Mouse (Mus musculus) hindbrain, embryonic 13.5 days (tissue): ENCODE measurements around the gene Kif6. TPM values are rescaled to one million over a fixed set of nuclear protein-coding genes. Genes with fewer than 3 reads are reported as not detected.

Experiments
- ATAC-seq: fragments of 200-750 bp; cut with Nextera tagmentation; 2 replicates; pipeline ENCODE4 v1.8.0; 2017; ENCODE audit warnings: moderate TSS enrichment; ENCODE audit not compliant: low FRiP score
- H3K27ac ChIP-seq: fragments of 300-500 bp; sonication (generic); 2 replicates; pipeline ENCODE4 v1.5.1; 2015; ENCODE audit warnings: inconsistent platforms, mild to moderate bottlenecking, moderate library complexity
- H3K27me3 ChIP-seq: fragments of 300-500 bp; sonication (generic); 2 replicates; pipeline ENCODE4 v1.6.1; 2015; ENCODE audit warnings: mild to moderate bottlenecking, inconsistent platforms
- H3K36me3 ChIP-seq: fragments of 300-500 bp; sonication (generic); 2 replicates; pipeline ENCODE4 v1.6.1; 2015; ENCODE audit warnings: mild to moderate bottlenecking, inconsistent platforms
- H3K4me1 ChIP-seq: fragments of 300-500 bp; sonication (generic); replicated peaks from 2 replicates; pipeline ENCODE4 v1.6.1; 2015; ENCODE audit warnings: inconsistent platforms
- H3K4me2 ChIP-seq: fragments of 300-500 bp; sonication (generic); 2 replicates; pipeline ENCODE4 v1.6.1; 2015; ENCODE audit warnings: inconsistent platforms, mild to moderate bottlenecking, moderate library complexity
- H3K4me3 ChIP-seq: fragments of 300-500 bp; sonication (generic); 2 replicates; pipeline ENCODE4 v1.5.1; 2015; ENCODE audit warnings: mild to moderate bottlenecking, inconsistent platforms
- H3K9ac ChIP-seq: fragments of 300-500 bp; sonication (generic); 2 replicates; pipeline ENCODE4 v1.6.1; 2015; ENCODE audit warnings: mild to moderate bottlenecking, inconsistent platforms
- H3K9me3 ChIP-seq: fragments of 300-500 bp; sonication (generic); 2 replicates; pipeline ENCODE4 v1.6.1; 2016; ENCODE audit warnings: inconsistent platforms
- WGBS: fragments of 180-500 bp; shearing (Covaris S2); methylation state at CpG from one replicate; pipeline ENCODE4 v1.1.7; 2015; 5-methylcytosine and 5-hydroxymethylcytosine counted together
- polyA plus RNA-seq: library from polyadenylated mRNA; unstranded; fragments of >200 nt; fragmentation: Nextera tagmentation; extraction: Ambion mirVana; gene quantifications from 2 replicates; pipeline ENCODE4 v1.2.1, GENCODE M21; 2015

Gene Kif6
- polyA plus RNA-seq, 1 experiment from 2014 or later = 3.2 TPM

DNA sequence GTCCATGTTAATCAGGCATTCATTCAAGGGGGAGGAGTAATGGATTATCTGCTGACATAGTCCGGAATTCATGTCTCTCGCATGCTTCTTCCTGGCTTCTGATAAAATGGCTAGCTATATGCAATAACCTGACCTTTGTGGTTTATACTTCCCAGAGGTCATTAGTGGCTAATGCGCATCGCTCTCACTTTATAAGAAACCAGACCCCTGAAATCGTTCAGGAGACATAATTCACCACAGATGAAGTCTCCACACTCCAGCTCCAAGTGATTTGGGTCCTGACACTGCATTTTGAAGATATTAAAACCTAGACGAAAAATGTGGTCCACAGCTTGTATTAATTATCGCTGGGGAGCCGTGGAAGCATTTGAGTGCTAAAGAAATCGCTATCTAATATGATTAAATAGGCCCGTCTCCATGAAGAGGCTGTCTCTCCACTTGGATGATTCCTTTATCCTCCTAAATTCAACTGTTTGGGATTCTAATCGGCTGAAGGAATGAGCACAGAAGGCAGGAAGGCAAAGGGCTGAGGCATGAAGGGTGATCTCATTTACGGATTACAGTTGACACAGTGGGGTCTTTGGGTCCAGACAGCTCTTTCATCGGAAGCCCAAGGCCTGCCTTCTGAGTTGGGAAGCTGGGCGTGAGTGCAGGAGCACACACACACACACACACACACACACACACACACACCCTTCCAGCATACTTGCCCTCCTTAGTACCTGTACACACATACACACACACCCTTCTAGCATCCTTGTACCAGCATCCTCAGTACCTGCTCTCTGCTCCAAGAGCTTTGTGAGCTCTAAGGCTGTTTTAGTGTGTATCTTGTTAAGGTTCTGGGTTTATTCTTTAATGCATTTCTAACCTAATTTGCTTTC is 128.9 kb downstream of the Kif6 start:
- no peak for ATAC-seq
- peak overlapping the region; percentile 60 for H3K27ac ChIP-seq

GRCm38 (mm10) chr17:49750889-49751324 is 136.0 kb downstream of the Kif6 start:
- WGBS = 66% methylated on average over 6 of the region's 6 CpGs
- Histone ChIP-seq H3K9me3 (no peaks in the 10 kb centered on the region), H3K4me2 (no peak overlapping the region), H3K9ac (no peak overlapping the region), H3K36me3 (no peaks in the 10 kb centered on the region), H3K27ac (no peak overlapping the region), H3K4me3 (no peak overlapping the region), H3K27me3 (no peaks in the 10 kb centered on the region), H3K4me1 (no peaks in the 10 kb centered on the region)
- no peak for ATAC-seq

More for the DNA sequence above, 128.9 kb downstream of the Kif6 start:
- Histone ChIP-seq H3K9me3 (no peaks in the 10 kb centered on the region), H3K9ac (no peak overlapping the region), H3K27me3 (no peaks in the 10 kb centered on the region), H3K4me3 (no peak overlapping the region), H3K4me1 (peaks cover 8% of the 10 kb centered on the region), H3K36me3 (no peaks in the 10 kb centered on the region), H3K4me2 (no peak overlapping the region)
- WGBS = 50% methylated on average over 14 of the region's 14 CpGs

DNA sequence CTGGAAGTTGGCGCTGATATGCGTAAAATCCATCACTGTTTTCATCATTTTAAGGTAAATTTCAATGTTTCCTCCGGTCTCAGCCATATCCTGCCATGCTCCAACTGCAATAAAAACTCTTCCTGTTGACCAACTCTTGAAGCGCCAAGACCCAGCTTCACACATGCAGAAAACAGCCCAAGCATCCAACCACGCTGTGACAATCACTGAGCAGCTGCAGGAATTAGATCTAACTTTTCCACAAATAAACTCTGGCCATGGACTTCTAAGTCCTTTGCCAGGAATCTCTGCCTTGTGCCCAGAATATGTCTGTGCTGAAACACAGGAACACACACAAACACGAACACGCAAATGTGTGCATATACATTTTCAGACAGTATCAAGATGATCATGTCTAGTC is 138.9 kb downstream of the Kif6 start:
- no peak overlapping the region for H3K4me2 ChIP-seq
- WGBS = 97% methylated on average over 7 of the region's 7 CpGs
- no peak for ATAC-seq
- H3K27me3 ChIP-seq = no peaks in the 10 kb centered on the region
- H3K9ac ChIP-seq = no peak overlapping the region
- no peaks in the 10 kb centered on the region for H3K36me3 ChIP-seq
- H3K27ac ChIP-seq = no peak overlapping the region
- no peaks in the 10 kb centered on the region for H3K9me3 ChIP-seq
- H3K4me3 ChIP-seq = no peak overlapping the region
- no peaks in the 10 kb centered on the region for H3K4me1 ChIP-seq

- Histone ChIP-seq H3K36me3 (no peaks in the 10 kb centered on the region), H3K4me2 (no peak overlapping the region), H3K27me3 (no peaks in the 10 kb centered on the region), H3K27ac (no peak overlapping the region), H3K4me1 (no peaks in the 10 kb centered on the region), H3K9me3 (no peaks in the 10 kb centered on the region), H3K9ac (no peak overlapping the region), H3K4me3 (no peak overlapping the region)
- no peak for ATAC-seq
- 87% methylated on average over 19 of the region's 19 CpGs for WGBS
Measured at GRCm38 (mm10) chr17:49756862-49757261, 141.9 kb downstream of the Kif6 start.

DNA sequence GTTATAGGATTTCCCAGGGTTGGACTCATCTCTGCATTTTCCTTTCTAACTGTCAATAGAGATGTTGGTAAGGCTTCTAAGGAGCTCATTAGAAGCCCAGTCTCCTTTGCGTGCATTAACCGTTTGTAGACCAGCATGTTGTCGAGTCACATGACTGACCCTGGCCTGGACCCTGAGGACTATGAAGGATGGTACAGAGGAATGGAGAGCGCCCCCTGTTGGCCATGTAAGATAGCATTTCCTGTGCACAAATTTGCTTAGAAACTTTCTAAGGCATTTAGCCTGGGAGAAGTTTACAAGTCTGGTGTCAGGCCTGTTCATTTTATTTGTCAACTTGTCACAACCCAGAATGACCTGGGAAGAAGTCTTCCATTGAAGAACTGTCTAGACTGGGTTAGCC is 144.1 kb downstream of the Kif6 start:
- no peak for ATAC-seq
- H3K4me3 ChIP-seq = no peak overlapping the region
- H3K9ac ChIP-seq = no peak overlapping the region
- no peaks in the 10 kb centered on the region for H3K9me3 ChIP-seq
- H3K27me3 ChIP-seq = no peaks in the 10 kb centered on the region
- no peaks in the 10 kb centered on the region for H3K36me3 ChIP-seq
- H3K4me2 ChIP-seq = no peak overlapping the region
- no peak overlapping the region for H3K27ac ChIP-seq
- no peaks in the 10 kb centered on the region for H3K4me1 ChIP-seq
- WGBS = 81% methylated on average over 4 of the region's 4 CpGs

GRCm38 (mm10) chr17:49761260-49761659 is 146.3 kb downstream of the Kif6 start:
- ATAC-seq = no peak
- H3K4me2 ChIP-seq = no peak overlapping the region

GRCm38 (mm10) chr17:49761838-49762237 is 146.9 kb downstream of the Kif6 start:
- Histone ChIP-seq H3K27me3 (0 out of 2 replicates have a peak, but pooled peaks cover 6% of the 10 kb centered on the region), H3K4me2 (no peak overlapping the region), H3K4me3 (no peak overlapping the region), H3K9me3 (no peaks in the 10 kb centered on the region), H3K27ac (no peak overlapping the region), H3K9ac (no peak overlapping the region), H3K4me1 (0 out of 2 replicates have a peak, but pooled peaks cover 2% of the 10 kb centered on the region), H3K36me3 (no peaks in the 10 kb centered on the region)
- WGBS = 84% methylated on average over 8 of the region's 8 CpGs
- ATAC-seq = no peak

More at GRCm38 (mm10) chr17:49761260-49761659, 146.3 kb downstream of the Kif6 start:
- no peaks in the 10 kb centered on the region for H3K36me3 ChIP-seq
- no peak overlapping the region for H3K9ac ChIP-seq
- H3K27ac ChIP-seq = no peak overlapping the region
- H3K4me3 ChIP-seq = no peak overlapping the region
- WGBS = 72% methylated on average over 11 of the region's 11 CpGs
- H3K9me3 ChIP-seq = no peaks in the 10 kb centered on the region
- no peaks in the 10 kb centered on the region for H3K4me1 ChIP-seq
- H3K27me3 ChIP-seq = 0 out of 2 replicates have a peak, but pooled peaks cover 6% of the 10 kb centered on the region

GRCm38 (mm10) chr17:49764963-49765362 is 150.0 kb downstream of the Kif6 start:
- Histone ChIP-seq H3K27me3 (peaks cover 13% of the 10 kb centered on the region), H3K4me3 (no peak overlapping the region), H3K36me3 (no peaks in the 10 kb centered on the region), H3K4me1 (peaks cover 15% of the 10 kb centered on the region), H3K9me3 (no peaks in the 10 kb centered on the region), H3K4me2 (no peak overlapping the region), H3K27ac (no peak overlapping the region), H3K9ac (no peak overlapping the region)
- ATAC-seq = no peak
- 78% methylated on average over 6 of the region's 6 CpGs for WGBS

DNA sequence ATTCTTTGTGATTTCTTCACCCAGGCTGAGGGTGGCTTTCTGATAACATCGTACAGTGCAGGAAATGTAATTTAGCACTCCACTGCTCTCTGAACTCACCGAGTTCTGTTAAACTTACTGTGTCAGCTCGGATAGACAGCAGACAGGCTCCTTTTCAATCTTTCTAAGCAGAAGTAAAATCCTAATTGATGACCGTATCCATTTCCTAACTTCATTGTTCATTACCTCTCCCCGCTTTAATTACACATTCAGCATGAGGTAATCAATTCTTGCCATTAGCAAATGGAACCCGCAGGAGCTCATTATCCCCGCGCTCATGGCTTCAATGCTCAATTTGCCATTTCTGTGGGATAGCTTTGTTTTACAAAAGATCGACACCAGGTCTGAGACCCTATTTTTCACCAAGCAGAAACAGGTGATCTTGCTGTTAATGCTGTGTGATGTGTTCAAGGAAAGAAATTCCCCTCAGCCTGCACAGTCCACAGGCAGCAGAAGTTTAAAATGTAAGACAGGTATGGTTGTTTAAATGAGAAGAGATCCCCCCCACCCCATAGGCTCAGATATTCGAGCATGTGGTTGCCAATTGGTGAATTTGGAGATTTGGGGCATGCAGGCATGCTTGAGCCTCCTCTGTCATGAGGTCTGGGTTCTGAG is 152.9 kb downstream of the Kif6 start:
- Histone ChIP-seq H3K36me3 (no peaks in the 10 kb centered on the region), H3K4me1 (peaks cover 15% of the 10 kb centered on the region), H3K9ac (no peak overlapping the region), H3K9me3 (no peaks in the 10 kb centered on the region), H3K27me3 (peaks cover 23% of the 10 kb centered on the region), H3K4me2 (peak overlapping the region; percentile 29), H3K4me3 (no peak overlapping the region), H3K27ac (no peak overlapping the region)
- peak; percentile 65; the same call in 1 of the 2 replicates for ATAC-seq
- WGBS = 16% methylated on average over 10 of the region's 10 CpGs

GRCm38 (mm10) chr17:49771703-49772315 is 156.9 kb downstream of the Kif6 start:
- ATAC-seq = no peak
- WGBS = 77% methylated on average over 10 of the region's 10 CpGs
- H3K9me3 ChIP-seq = no peaks in the 10 kb centered on the region
- H3K4me2 ChIP-seq = no peak overlapping the region
- no peak overlapping the region for H3K27ac ChIP-seq
- H3K4me3 ChIP-seq = no peak overlapping the region
- H3K27me3 ChIP-seq = peaks cover 16% of the 10 kb centered on the region
- peaks cover 13% of the 10 kb centered on the region for H3K4me1 ChIP-seq
- H3K9ac ChIP-seq = no peak overlapping the region
- H3K36me3 ChIP-seq = no peaks in the 10 kb centered on the region

DNA sequence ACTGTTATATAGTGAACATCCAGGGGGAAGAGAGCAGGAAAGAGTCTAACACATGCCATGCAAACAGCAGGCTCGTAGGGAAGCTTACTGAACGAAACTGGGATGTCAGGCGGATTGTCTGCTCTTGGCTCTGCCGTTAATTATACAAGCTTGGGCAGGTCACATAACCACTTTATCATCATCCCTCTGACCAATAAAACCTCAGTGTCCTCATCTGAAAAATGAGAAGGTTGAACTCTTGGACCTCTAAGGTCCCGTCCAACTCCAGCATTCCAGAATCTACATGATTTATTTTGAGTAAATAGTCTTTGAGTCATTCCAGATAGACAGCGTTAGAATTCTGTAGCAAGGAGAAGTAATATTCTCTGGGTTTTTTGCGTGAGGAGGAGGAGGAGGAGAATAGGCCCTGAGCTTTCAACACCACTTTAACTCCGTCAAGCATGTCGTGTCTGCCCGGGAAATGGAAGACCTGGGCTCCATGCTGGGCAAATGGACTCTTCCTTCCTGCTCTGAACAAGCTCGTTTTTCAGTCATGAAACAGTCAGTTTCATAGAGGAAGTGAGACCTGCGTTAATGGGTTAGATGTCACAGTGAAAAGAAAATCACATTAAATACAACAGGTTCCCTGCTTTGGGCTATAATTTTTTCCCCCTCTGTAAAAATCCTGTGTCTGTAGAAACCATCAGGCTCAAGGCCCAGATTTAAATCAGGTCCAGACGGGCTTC is 162.3 kb downstream of the Kif6 start:
- WGBS = 82% methylated on average over 13 of the region's 13 CpGs
- Histone ChIP-seq H3K27me3 (no peaks in the 10 kb centered on the region), H3K36me3 (no peaks in the 10 kb centered on the region), H3K4me1 (no peaks in the 10 kb centered on the region), H3K9me3 (no peaks in the 10 kb centered on the region), H3K9ac (no peak overlapping the region), H3K4me3 (no peak overlapping the region), H3K27ac (no peak overlapping the region), H3K4me2 (no peak overlapping the region)
- no peak for ATAC-seq

GRCm38 (mm10) chr17:49779066-49779465 is 164.1 kb downstream of the Kif6 start:
- no peak for ATAC-seq

More at GRCm38 (mm10) chr17:49779066-49779465, 164.1 kb downstream of the Kif6 start:
- Histone ChIP-seq H3K9me3 (no peaks in the 10 kb centered on the region), H3K36me3 (no peaks in the 10 kb centered on the region), H3K27ac (no peak overlapping the region), H3K4me1 (no peaks in the 10 kb centered on the region), H3K9ac (no peak overlapping the region), H3K27me3 (no peaks in the 10 kb centered on the region), H3K4me3 (no peak overlapping the region), H3K4me2 (no peak overlapping the region)
- WGBS = 86% methylated on average over 4 of the region's 4 CpGs
